Mouse (Mus musculus) gastrocnemius, postnatal 10 days (tissue): ENCODE results near the gene Gm42791. TPM values are rescaled to one million over a fixed set of nuclear protein-coding genes. Genes with fewer than 3 reads are reported as not detected.

Experiments used
- DNase-seq: peaks from one replicate; pipeline ENCODE4 v3.0.0; 2021; ENCODE audit warnings: mixed read lengths
- total RNA-seq, 2 experiments: library from RNA; stranded (reverse); gene quantifications; 2 replicates each; pipeline ENCODE4 v1.2.3; 2021

Gene Gm42791
- total RNA-seq, 2 experiments from 2014 or later = 0.89 to 3.7 TPM

DNA sequence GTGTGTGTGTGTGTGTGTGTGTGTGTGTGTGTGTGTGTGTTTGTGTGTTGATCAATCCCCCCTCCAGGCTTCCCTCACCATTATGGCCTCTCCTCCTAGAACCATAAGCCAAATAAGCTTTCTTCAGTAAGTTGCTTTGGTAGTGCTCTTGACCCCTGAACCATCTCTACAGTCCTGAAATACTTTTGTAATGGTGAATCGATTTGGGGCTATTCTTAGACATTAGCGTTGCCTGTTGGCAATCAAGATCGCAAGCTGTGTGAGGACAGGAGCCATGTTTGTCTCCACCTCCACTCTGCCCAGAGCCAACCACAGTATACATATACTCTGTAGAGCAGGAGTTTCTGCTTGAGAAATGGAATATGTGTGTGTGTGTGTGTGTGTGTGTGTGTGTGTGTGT lies 14.2 kb upstream of the Gm42791 start:
- no peak for DNase-seq

DNA sequence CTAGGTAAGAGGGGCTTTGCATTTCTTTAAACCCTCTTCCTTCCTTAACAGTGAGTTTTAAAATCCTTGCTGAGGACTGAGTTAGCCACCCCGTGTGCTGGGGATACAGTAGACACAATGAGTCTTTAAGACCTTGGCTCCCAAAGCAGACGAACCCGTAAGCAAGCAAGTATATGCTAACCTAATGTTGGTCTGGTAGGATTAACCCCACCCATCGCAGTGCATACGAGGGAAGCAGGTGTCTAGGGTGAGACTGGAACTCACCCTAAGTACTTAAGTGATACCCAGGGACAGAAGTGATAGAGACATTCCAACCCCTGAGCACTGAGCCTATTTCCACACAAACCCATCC lies 12.3 kb upstream of the Gm42791 start:
- no peak for DNase-seq

DNA sequence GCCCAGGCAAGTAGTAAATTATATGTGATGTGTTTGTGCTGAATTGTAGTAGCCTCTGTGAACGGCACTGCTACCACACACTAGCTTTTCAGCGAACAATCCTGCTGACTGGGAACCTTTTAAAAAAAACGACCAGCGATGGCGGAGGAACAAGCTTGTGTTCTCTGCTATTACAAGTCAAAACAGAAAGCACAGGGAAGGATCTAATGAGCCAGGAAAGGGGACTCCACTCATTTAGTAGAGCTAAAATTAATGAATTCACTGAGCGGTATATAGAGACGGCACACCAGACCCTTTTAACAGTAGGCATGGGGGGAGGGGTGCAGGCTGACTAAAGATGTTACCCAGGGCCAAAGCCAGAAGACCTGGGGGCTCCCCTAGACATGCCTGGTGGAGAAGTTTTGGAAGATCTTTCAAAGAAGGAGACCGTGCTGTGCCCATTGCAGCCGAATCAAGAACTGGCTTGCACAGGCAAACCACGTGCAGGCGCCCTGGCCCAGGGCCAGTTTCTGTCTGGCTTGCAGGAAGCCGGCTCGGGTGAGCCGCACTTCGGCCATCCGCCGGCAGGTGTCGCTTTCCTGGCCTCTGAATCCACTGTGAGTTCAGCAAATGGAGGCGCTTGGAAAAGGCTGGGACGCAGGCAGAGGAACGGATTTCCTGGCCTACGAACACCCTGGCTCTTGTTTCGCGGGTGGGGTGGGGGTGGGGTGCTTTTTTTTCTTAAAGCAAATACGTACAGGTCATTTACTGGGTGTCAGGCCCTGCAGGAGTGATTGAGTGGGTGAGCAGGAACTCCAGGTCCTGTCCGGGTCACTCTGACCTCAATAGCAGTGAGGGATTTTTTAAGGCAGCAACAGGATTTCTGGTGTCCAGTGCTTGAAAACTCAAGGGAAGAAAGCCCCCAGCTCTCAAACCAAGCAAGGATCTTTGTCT lies 11.7 kb upstream of the Gm42791 start:
- peak; percentile 100 for DNase-seq

DNA sequence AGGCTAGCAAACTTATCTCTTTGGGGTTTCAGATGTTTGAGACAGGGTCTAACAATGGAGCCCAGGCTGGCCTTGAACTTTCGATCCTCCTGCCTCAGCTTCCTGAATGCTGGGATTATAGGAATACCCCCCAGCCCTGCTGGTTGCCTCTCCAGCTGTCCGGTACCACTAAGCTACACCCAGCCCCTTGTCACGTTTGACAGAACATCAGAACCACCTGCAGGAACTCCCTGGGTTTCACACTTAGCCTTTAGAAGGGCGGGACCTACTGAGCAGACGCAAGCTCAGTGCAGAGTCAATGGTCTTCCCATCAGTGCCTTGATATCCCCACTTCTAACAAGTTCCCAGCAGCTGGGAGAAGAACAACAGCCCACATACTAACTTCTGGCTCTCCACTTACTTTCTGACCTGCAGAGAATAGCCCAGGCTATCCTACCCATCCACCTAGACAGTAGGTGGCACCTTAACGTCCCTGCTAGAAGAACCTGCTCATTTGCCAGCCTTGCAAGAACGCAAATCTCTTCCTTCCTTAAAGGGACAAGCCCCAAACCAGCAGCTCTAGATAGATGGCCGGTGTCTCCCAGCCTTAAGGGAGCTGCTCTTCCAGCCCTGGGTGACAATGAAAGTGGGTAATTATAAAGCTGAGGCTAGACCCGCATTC lies 10.9 kb upstream of the Gm42791 start:
- no peak for DNase-seq

DNA sequence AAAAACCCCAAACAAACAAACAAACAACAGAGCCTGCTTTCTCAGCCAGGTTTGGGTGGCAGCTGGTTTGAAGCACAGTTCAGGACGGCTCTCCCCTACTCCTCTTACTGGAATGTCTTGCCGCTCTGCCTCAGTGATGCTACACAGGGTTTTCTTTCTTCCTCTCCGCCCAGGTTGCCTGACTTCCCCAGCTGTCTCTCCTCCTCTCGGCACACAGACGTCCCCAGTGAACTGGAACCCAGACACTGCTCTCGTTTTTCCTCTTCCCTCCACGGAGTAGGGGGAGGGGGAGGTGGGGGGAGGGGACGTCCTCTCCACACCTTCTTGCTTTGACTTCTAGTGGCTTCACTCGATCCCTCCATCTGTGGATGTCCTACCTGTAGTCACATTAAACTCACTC lies 10.1 kb upstream of the Gm42791 start:
- DNase-seq = no peak

DNA sequence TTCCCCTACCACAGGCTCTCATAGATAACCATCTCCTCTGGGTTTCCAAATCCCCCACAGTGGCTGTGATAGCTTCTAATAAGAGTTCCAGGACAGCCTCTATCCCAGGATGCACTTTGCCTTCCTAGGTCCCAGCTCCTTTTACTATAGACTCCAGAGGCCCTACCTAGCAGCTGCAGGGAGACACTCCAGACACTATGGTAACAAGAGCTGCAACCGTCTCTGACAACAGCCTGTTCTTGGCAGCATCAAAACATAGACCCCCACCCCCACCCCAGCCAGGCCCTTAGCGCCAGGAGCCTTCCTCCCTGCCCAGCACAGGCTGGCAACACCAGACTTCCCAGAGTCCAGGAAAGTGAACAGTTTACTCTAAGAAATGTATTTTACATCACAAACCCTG lies 8.2 kb upstream of the Gm42791 start:
- no peak for DNase-seq

DNA sequence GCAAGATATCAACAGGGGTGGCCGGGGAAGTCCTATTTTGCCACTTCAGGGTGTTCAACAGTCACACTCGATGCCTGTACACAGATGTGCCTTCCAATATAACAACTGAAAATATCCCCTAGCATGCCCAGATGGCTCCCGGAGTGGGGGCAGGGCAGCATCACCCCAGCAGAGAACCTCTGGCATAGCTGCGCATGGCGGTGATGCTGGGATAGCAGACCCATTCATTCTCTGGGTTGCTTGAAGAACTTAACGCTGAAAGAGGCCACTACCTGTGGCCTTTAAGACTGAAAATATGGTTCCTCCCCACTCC lies 7.8 kb upstream of the Gm42791 start:
- no peak for DNase-seq

DNA sequence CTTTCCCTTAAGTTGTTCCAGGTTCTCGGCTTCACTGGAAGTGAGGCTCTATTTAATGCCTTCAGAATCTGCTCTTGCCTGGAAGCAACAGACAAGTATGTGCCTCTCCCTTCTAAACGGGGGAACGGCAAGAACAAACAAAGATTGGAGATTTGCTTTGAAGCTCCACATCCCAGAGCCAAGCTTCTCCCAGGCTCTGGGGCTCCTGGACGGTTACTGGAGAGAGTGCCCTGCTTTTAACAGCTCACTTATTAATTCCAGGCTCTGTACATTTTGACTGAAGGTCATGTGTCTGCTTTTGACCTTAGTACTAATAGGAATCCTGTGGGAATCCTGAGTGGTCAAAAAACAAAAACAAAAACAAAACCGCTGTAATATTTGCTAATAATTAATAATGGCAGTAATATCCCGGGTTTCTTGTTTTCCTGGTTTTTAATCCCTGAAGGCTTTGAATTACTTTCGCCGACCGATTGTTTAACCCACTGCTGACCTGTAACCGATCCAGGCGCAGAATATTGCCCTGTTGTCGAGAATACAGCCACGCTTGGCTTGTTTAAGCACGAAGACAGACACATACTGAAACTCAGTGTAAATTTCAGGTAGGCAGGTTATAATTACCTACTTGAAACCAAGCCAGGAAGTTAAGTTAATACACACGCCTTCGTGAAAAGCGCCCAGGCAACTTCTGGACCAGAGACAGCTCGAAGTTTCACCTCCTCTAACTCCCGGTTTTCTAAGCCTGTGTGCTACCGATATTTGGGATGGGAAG lies 7.3 kb upstream of the Gm42791 start:
- no peak for DNase-seq

DNA sequence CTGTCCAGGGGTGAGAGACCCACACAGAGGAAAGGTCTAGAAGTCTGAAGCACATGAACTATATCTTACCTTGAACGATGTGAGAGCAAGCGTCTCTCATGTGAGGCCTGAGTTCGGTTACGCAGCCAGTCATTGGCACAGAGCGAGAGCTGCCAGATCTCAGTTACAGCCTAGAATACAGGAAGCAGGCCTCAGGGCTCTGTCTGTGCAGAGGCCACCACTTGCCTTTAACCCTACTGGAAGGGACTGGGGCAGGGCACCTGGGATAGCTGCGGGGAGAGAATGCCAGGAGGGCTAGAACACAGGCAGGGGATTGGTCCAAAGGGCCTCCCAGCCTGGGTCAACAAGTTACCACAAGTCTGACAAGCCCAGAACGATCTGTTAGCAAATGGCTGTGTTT lies 4.9 kb upstream of the Gm42791 start:
- DNase-seq = no peak

DNA sequence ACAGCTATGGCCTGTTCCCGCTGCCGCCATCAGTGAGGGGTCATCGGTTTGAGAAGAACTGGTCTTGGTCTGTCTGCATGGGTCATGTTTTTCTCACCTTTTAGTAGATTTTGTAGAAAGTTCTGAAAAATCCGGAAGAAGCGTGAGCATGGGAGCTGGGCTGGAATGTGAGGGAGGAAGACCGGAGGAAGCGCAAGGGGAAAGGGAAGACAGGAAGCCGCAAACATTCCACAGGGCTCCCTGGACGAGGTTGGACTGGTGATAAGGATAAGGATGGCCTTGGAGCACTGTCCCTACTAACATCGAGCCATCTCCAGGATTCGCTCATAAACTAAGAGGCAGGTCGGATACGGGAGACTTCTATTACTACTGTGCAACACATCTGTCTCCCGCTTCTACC lies 3.6 kb upstream of the Gm42791 start:
- no peak for DNase-seq

DNA sequence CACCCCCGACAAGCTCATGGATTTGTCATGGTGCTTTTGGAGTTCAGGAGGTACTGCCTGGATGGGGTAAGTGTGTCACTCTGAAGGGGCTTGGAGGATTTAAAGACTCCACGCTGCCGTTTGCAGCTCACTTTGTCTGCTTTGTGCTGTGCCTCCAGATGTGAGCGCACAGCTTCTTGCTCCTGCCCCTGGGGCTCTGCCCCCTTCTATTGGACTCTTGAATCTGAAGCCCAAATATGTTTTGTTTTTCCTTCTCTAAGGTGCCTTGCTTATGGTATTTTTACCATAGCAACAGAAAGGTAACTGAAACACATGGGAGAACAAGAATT lies 1.7 kb upstream of the Gm42791 start:
- no peak for DNase-seq

DNA sequence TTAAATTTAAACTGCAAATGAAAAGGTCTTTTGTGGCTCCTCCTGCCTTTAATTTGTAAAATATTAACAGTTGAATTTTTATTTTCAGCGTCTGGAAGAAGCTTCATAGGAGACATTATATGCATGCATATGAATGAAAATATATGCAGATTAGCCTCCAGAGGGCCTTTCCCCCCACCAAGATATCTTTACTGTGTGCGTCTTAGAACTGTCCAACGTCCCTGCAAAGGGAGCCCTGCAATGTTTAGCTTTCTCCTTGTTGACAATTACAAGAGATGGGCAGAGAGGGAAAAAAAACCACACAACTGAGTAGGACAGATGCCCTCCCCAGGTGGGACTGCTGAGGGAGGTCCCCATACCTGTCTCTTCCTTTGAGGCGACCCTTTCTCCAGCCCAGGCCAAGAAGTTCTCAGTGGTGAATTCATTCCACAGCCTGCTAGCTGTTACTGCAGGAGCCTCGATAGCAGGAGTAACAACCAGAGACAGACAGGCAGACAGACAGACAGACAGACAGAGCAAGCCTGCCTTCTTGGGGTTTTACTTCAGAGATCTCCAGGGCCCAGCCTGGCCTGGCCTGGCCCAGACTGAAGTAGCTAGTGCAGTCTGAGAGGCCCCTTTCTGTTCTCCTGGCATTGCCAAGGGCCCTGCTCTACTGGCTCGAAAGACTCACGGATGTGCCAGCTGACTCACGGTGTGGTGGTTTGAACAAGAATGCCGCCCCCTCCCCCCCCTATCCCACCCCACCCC lies 1.2 kb upstream of the Gm42791 start:
- DNase-seq = no peak

DNA sequence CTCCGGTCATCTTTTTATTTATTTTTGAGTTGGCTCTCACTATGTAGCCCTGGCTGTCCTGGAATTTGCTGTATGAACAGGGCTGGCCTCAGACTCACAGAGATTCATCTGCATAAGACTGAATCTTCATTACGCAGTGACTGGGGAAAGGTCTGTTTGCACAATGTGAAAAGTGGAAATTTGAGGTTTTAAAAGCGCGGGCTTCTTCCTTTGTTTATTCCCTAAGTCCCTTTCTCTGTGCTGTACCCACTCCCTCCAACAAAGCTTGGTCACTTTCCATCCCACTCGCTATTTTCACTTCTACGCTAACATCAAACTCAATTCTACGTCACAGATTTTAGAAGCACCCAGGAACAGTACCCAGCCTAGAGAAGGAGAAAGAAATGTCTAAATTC lies 639 bp downstream of the Gm42791 start:
- no peak for DNase-seq

DNA sequence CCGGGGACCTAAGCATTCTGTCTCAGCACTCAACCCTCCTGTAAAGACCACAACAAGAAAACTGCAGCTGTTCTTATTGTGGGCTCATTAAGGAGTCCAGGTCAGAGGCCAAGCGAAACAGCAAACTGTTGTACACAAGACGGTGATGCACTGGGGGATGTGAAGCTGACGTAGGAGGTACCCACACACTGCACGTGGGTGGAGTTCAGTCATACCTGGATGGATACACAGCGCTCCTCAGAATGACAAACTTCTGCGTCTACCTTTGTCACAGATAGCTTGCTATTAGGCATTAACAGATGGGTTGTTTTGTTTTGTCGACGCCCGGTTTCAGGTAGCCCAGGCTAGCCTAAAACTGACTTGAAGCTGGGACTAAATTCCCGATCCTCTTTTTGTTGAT lies 2.3 kb downstream of the Gm42791 start:
- DNase-seq = no peak

DNA sequence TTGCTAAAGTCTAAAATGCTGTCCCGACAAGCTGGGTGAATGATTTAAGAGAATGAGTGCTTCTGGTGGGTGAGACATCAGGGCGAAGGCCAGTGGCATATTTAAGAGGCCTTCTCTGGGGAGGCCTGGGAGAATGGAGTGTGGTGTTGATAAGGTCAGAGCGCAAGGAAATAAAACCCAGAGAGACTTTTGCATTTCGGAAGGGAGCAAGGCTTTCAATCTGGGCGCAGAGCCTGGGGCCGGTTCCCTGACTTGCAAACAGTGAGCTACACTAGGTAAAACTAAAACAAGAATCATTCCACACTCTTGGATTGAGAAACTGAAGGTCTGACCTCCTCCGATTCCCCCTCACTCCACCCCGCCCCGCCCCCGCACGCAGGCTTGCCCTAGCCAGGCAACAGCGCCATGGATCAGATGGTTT lies 4.0 kb downstream of the Gm42791 start:
- no peak for DNase-seq

DNA sequence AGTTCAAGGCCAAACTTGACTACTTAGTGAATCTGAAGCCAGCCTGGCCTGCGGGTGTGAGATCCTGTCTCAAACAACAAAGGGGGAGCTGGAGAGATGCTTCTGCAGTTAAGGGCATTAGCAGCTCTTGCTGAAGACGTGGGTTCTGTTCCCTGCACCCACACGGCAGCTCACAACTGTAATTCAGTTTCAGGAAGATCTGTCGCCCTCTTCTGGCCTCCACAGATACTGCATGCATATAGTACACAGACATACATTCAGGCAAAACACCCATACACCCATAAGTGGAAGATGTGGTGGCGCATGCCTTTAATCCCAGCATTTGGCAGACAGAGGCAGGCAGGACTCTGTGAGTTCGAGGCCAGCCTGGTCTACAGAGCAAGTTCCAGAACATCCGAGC lies 5.5 kb downstream of the Gm42791 start:
- no peak for DNase-seq

DNA sequence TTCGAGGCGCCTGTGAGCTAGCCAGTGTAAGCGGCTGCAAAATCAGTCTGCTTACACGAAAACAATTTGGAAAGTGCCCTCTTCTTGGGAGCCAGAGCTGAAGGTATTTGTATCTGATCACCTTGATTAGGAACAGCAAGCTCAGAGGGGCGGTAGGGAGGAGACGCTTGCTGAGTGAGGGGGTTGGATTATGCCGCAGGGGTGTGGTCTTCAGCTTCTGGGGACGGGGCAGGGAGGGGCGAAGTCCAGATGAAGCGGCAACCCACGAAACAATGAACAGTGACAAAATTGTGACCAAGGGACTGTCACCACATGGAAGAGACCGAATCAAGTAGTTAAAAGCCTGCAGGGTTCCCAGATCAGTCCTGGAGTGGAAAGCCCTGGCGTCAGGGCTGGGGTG lies 10.0 kb downstream of the Gm42791 start:
- no peak for DNase-seq

DNA sequence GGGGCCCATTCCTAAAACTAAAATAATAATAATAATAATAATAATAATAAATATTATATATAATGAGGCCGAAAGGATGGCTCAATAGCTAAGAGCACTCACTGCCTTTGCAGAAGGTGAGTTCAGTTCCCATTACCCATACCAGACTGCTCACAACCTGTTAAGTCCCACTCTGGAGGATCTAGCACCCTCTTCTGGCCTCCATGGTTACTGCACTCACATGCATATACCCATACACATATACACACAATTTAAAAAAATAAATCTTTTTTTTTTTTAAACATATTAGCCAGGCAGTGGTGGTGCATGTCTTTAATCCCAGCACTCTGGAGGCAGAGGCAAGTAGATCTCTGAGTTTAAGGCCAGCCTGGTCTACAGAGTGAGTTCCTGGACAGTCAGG lies 11.3 kb downstream of the Gm42791 start:
- DNase-seq = no peak

DNA sequence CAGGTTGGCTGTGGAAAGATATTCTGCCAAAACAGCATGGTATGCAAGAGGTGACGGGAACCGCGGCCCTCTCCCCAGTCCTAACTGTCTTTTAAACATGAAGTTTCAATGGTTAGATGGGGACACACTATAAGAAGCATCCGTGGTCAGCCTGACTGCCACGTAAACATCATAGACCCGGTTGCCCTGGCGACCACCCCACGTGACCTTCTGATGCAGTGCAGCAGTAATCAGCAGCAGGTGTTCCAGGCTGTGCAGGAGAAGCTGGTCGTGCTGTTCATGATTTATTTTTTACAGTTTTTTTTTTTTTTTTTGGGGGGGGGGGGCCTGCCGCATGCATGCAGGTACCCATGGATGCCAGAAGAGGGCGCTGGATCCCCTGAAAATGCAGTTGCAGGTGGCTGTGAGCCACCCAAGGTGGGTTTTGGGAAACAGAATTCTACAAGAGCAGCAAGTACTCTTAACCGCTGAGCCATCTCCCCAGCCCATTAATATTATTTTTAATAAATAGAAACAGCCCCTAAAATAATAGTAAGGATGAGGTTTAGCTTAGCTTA lies 11.8 kb downstream of the Gm42791 start:
- DNase-seq = no peak

DNA sequence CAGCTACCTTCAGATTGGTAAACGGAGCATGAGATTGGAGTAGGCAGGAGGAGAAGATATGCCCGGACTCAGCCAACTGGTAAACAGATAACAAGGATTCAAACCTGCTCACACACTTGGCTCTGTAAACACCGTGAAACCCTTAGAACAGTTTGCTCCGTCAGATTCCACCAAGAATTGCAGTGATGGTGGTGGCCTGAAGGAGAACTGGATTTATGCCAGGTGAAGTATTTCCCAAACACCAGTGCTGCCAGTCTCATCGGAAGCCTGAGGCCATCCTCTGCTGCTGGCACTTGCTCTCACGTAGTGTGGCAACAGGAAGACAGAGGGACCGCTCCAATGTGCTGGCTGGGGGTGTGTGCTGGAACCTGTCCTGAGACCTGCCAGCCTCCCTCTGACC lies 12.6 kb downstream of the Gm42791 start:
- DNase-seq = no peak

DNA sequence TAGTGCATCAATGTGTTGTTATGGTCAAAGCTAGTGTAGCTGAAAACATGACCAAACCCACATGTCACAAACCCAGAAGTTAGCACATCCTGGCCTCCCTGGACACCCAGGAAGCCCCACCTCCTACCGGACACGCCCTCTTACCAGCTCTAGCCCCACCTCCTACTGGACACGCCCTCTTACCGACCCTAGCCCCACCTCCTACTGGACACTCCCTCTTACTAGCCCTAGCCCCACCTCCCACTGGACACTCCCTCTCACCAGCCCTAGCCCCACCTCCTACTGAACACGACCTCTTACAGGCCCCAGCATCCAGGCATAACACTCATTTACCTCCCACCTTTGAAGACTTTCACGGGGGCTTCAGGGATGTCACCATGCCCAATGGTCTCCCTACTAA lies 14.3 kb downstream of the Gm42791 start:
- no peak for DNase-seq

DNA sequence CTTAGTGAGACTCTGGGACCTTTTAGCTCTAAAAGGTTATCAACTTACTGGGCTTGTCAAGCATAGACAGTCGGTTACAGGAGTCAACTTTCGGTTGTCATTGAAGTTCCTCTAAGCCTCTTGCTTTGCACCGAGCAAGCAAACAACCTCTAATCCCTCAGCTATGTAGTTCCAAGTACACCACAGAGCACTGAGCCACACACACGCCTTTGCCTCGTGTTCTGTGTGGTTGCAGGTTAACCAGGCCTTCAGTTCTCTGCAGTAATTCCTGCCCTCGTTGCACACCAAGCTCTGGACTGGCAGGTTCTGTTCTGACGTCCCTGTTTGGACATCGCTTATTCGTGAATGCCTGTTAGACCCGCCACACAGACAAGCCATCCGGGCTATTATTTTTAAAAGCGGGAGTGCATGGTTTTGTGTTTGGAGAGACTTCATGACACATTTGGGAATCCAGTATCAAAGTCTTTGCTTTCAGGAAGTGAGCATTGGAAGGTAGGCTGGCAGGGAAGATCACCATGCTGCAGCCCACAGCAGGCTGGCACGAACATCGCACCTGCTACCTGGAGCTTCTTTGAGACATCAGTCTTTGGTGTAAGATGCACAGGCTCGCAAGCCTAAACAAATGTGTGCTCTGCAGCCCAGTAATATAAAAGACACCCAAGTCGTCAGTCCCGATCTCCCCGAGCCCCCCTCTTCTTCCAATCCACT lies 16.3 kb downstream of the Gm42791 start:
- DNase-seq = no peak
